Mouse (Mus musculus) thymus, adult 2 months (tissue): Measurements from ENCODE around the gene Vav3. TPM values are rescaled to one million over a fixed set of nuclear protein-coding genes. Genes with fewer than 3 reads are reported as not detected.

Experiments used
- DNase-seq: peaks from one replicate; pipeline ENCODE4 v3.0.0; 2021
- H3K27ac ChIP-seq: fragments of 200-500 bp; 2 replicates; pipeline ENCODE4 v1.5.1; 2012; ENCODE audit warnings: low read length, control low read depth; ENCODE audit not compliant: control insufficient read depth, insufficient read depth
- H3K27me3 ChIP-seq: fragments of 200-500 bp; 2 replicates; pipeline ENCODE4 v1.6.1; 2012; ENCODE audit warnings: mild to moderate bottlenecking, low read length, moderate library complexity, mixed read lengths; ENCODE audit not compliant: control insufficient read depth, insufficient read depth
- H3K36me3 ChIP-seq: fragments of 200-500 bp; 2 replicates; pipeline ENCODE4 v1.6.1; 2012; ENCODE audit warnings: mild to moderate bottlenecking, low read length, moderate library complexity; ENCODE audit not compliant: control insufficient read depth, insufficient read depth
- H3K4me1 ChIP-seq: fragments of 200-500 bp; replicated peaks from 2 replicates; pipeline ENCODE4 v1.6.1; 2012; ENCODE audit warnings: low read length; ENCODE audit not compliant: control insufficient read depth, insufficient read depth
- H3K4me3 ChIP-seq: fragments of 200-500 bp; 2 replicates; pipeline ENCODE4 v1.5.1; 2012; ENCODE audit warnings: mild to moderate bottlenecking, low read length, control low read depth, moderate library complexity; ENCODE audit not compliant: control insufficient read depth, insufficient read depth
- CTCF ChIP-seq: fragments of 200-500 bp; IDR thresholded peaks from 2 replicates; pipeline ENCODE4 v1.5.1; 2012; ENCODE audit warnings: mild to moderate bottlenecking, control low read depth, low read length, moderate library complexity, borderline replicate concordance; ENCODE audit not compliant: control insufficient read depth, poor library complexity, insufficient read depth; ENCODE audit errors: extremely low read depth
- POLR2A ChIP-seq: fragments of 200-500 bp; IDR thresholded peaks from 2 replicates; pipeline ENCODE4 v1.6.1; 2012; ENCODE audit warnings: mild to moderate bottlenecking, low read length, control low read depth, moderate library complexity; ENCODE audit not compliant: control insufficient read depth, poor library complexity, insufficient read depth; ENCODE audit errors: extremely low read depth
- WGBS: fragments of 180-500 bp; shearing (Covaris S2); methylation state at CpG from one replicate; pipeline ENCODE4 v1.1.7; 2018; 5-methylcytosine and 5-hydroxymethylcytosine counted together
- polyA plus RNA-seq: library from polyadenylated mRNA; depleted of rRNA; stranded (reverse); fragments of >200 nt; gene quantifications from 2 replicates; pipeline ENCODE4 v1.2.3, GENCODE M21; 2012

Vav3 gene
- polyA plus RNA-seq, 1 experiment, result 3.1 TPM

DNA sequence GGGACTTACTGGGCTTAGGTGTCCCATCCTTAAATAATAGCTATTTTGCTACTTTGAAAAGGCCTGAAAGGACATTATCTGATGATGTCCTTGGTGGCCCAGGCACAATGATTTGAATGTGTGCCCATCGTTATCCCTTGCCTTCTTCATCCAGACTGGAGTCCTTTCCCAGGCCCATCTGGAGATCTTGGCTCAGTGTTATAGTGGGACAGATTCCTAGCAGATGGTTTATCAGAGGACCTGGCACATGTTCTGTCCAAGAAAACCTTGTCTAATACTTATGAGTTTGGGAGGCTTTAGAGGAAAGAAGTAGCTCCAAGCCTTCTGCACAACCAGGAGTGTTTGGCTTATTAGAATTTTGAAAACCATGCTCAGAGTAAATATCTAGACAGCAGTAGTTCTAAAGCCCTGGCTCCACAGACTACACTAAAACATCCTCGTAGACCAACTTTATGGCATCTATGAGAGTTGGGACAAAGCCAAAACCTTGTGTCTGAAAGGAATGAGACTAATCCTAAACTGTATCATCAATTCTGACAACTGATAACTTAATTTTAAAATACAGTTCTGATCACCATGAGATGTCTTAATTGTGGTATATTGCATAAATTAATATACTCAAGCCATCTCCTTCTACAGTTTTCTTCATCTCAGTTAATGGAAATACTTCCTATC is 367.5 kb downstream of the Vav3 start:
- no peak for DNase-seq
- Histone ChIP-seq H3K27me3 (no peaks in the 10 kb centered on the region), H3K36me3 (no peaks in the 10 kb centered on the region), H3K4me3 (no peak overlapping the region), H3K4me1 (no peaks in the 10 kb centered on the region), H3K27ac (no peak overlapping the region)
- 95% methylated on average over 2 of the region's 2 CpGs for WGBS
- TF ChIP-seq POLR2A, result no peak
- TF ChIP-seq CTCF, result no peak

DNA sequence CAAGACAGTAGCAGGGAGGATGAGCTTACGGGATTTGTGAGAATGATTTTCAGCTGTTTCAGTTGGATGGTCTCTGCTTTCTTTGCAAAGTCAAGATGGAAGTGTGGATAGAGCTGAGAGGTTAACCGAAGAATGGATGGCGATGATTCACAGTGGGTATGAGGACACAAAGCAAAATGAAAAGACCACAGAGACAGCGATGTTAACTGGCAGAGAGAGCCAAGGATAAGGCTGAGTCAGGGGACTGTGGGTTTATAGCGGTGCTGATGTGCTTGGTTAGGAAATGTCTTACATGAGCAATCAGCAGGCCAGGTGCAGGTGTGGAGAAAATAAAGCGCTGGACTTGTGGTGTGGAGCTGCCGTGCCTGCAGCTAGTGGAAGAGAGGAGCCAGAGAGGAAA is 371.3 kb downstream of the Vav3 start:
- no peaks in the 10 kb centered on the region for H3K36me3 ChIP-seq
- no peaks in the 10 kb centered on the region for H3K4me1 ChIP-seq
- DNase-seq, result no peak
- WGBS, result 91% methylated on average over 7 of the region's 7 CpGs
- TF ChIP-seq POLR2A (no peak), CTCF (no peak)
- no peak overlapping the region for H3K27ac ChIP-seq
- H3K27me3 ChIP-seq, result no peaks in the 10 kb centered on the region
- no peak overlapping the region for H3K4me3 ChIP-seq

DNA sequence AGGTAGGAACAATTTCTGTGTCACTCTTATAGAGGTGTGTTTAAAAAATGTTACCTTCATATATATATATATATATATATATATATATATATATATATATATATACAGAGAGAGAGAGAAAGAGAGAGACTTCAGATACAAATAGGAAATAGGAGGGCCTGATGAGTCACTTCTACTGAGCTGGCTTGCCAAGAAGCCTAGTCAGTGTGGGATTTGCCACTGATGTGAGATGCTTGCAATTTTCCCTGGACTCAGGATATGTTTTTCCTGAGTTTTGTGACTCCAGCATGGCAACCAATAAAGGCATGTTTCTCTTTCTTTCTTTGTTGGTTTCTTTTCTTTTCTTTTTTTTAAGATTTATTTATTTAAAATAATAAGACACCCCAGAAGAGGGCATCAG is 374.0 kb downstream of the Vav3 start:
- TF ChIP-seq CTCF, result no peak
- no peak for TF ChIP-seq POLR2A
- no peak for DNase-seq
- H3K36me3 ChIP-seq, result no peaks in the 10 kb centered on the region
- H3K27me3 ChIP-seq, result no peaks in the 10 kb centered on the region
- no peak overlapping the region for H3K27ac ChIP-seq
- no peaks in the 10 kb centered on the region for H3K4me1 ChIP-seq
- H3K4me3 ChIP-seq, result no peak overlapping the region

DNA sequence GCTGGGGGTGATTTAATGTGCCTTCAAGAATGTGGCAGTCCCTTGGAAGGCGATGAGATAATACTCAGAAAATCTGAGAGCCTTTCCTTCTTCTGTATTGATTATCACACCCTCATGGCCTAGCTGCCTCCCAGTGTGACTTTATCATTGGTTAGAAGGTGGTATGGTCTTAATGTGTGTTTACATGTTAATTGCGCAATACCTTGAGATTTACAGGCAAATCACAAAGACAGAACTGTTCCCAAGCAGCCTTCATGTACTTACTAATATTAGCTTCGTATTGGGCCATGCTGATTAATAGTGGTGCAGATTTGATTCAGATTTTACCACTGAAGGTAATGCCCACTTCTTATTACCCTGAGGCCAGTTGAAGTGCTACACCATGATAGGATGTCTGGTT is 381.3 kb downstream of the Vav3 start:
- no peak for DNase-seq
- Histone ChIP-seq H3K27me3 (no peaks in the 10 kb centered on the region), H3K27ac (no peak overlapping the region), H3K36me3 (no peaks in the 10 kb centered on the region), H3K4me1 (no peaks in the 10 kb centered on the region), H3K4me3 (no peak overlapping the region)
- TF ChIP-seq POLR2A, result no peak
- no peak for TF ChIP-seq CTCF
- WGBS, result 97% methylated on average over 3 of the region's 3 CpGs

DNA sequence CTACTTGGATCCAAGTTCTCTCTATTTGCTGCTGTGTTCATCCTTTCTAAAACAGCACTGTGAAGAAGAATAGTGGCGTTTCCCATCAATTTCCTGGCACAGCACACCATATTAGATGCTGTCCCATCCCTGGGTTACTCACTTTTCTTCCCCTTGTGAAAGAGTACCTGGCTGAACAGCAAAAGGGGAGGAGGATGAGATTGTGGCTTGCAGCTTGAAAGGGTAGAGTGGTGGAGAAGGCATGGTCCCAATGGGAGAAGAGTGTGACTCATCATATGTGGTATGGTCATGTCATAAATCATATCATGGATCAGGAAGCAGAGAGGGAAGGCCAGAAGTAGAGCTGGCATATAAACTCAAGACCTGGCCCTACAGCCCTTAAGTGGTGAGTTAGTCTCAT is 386.3 kb downstream of the Vav3 start:
- 92% methylated on average over 1 of the region's 1 CpGs for WGBS
- TF ChIP-seq POLR2A (no peak), CTCF (no peak)
- Histone ChIP-seq H3K4me3 (no peak overlapping the region), H3K27me3 (no peaks in the 10 kb centered on the region), H3K4me1 (0 out of 2 replicates have a peak, but pooled peaks cover 2% of the 10 kb centered on the region), H3K36me3 (no peaks in the 10 kb centered on the region), H3K27ac (no peak overlapping the region)
- DNase-seq, result no peak

DNA sequence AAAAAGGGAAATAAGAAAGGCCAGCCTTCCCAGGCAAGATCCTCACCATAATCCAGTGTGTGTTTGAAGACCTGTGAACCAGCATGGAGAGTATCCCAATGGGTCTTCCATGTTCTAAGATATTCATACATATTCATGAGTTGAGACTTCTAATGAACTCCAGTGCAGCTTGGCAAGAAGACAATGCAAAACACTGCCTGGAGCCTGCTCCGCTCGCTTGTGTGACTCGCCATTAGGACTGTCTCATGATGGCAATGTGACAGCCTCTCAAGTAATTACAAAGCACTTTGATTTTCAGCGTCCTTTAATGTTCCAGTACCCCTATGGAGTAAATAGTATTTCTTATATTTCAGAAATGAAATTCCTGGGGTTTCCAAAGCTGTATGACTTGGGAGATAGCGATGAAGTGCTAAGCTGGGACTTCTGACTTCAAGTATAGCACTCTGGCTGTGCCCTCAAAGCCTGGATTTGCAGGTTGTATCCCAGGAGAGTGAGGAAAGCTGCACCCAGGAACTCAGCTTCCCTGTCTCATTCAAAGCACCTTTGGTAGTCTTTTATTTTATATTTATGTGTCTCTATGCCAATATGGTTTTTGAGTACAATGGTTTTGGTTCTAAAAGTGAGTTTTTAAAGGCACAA is 391.3 kb downstream of the Vav3 start:
- Histone ChIP-seq H3K27ac (no peak overlapping the region), H3K36me3 (no peaks in the 10 kb centered on the region), H3K27me3 (no peaks in the 10 kb centered on the region), H3K4me3 (no peak overlapping the region), H3K4me1 (peaks cover 4% of the 10 kb centered on the region; the same call in 1 of the 2 replicates)
- no peak for DNase-seq
- WGBS, result 87% methylated on average over 5 of the region's 5 CpGs
- TF ChIP-seq CTCF (no peak), POLR2A (no peak)
